Mouse (Mus musculus) cerebellum, adult 2 months (tissue): ENCODE measurements at regions not wholly inside any gene's neighbourhood (a gene's known extent, or its start where the extent isn't known, plus 50 kb on each side); places are given as distances from the start of the nearest gene placed in this dataset.

ENCODE experiments used
- DNase-seq, 2 experiments: peaks; one replicate each; pipeline ENCODE4 v3.0.0; 2021
- H3K27ac ChIP-seq: fragments of 200-500 bp; 2 replicates; pipeline ENCODE4 v1.5.1; 2012; ENCODE audit warnings: low read length, control low read depth, inconsistent platforms; ENCODE audit not compliant: insufficient read depth
- H3K27me3 ChIP-seq: fragments of 200-500 bp; 2 replicates; pipeline ENCODE4 v1.6.1; 2012; ENCODE audit warnings: inconsistent platforms, mild to moderate bottlenecking, low read length, moderate library complexity; ENCODE audit not compliant: control insufficient read depth, insufficient read depth
- H3K4me1 ChIP-seq: fragments of 200-500 bp; 2 replicates; pipeline ENCODE4 v1.6.1; 2011; ENCODE audit warnings: low read length; ENCODE audit not compliant: control insufficient read depth, insufficient read depth
- H3K4me3 ChIP-seq: fragments of 200-500 bp; replicated peaks from 2 replicates; pipeline ENCODE3; 2011; ENCODE audit warnings: mild to moderate bottlenecking, low read depth, low read length, control low read depth; ENCODE audit not compliant: insufficient read depth
- CTCF ChIP-seq: fragments of 200-500 bp; IDR thresholded peaks from 2 replicates; pipeline ENCODE4 v1.5.1; 2011; ENCODE audit warnings: low read depth, mild to moderate bottlenecking, control low read depth, low read length, moderate library complexity, borderline replicate concordance; ENCODE audit not compliant: insufficient read depth
- POLR2A ChIP-seq: fragments of 200-500 bp; IDR thresholded peaks from 2 replicates; pipeline ENCODE4 v1.6.1; 2011; ENCODE audit warnings: low read length, control low read depth, borderline replicate concordance; ENCODE audit not compliant: insufficient read depth
- WGBS: fragments of 180-500 bp; shearing (Covaris S2); methylation state at CpG from one replicate; pipeline ENCODE4 v1.1.7; 2018; 5-methylcytosine and 5-hydroxymethylcytosine counted together

DNA sequence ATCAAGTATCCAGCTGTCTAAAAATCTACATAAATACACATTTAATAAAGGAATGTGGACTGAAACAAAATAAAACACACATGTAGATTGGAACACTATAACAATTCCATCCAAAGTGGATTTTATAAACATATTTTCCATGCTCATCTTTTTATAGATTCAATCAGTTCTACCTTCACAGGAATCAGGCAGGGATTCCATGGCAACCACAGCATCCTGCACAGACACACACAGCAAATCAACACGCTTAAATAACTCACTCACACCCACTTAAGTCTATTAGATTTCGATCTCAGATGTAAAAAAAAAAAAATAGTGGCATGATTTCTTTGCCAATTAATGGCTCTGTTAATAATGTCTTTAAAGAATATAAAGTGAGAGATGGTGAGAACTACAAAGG is 151.2 kb upstream of the Kcnip4 start:
- no peak for TF ChIP-seq CTCF
- no peak for TF ChIP-seq POLR2A
- no peaks in the 10 kb centered on the region for H3K4me1 ChIP-seq
- no peak for DNase-seq
- WGBS = 46% methylated on average over 2 of the region's 2 CpGs
- no peak overlapping the region for H3K4me3 ChIP-seq
- no peaks in the 10 kb centered on the region for H3K27me3 ChIP-seq
- H3K27ac ChIP-seq = no peak overlapping the region

DNA sequence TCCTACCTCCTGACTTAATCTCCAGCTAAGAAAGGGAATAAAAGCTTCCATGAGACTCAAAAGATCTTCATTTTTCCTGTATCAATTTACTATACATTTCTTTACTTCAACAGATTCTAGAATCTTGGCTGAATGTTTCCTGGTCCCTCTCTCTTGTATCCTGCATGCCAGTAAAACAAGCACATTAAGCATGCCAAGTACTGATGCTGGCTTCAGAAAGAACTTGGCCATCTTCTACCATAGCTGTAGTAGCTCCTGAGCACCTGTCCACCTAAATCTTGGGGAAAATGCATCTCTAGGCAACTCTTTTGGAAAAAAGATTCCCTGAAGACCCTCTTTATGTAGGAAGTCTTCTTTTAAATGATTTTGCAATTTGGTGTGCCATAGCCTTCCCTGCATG is 140.5 kb upstream of the Kcnip4 start:
- peak in 1 of 2 experiments; percentile 59 for DNase-seq
- Histone ChIP-seq H3K4me3 (no peak overlapping the region), H3K27ac (no peak overlapping the region), H3K4me1 (peaks cover 10% of the 10 kb centered on the region; the same call in 1 of the 2 replicates), H3K27me3 (no peaks in the 10 kb centered on the region)
- TF ChIP-seq CTCF (no peak), POLR2A (no peak)

DNA sequence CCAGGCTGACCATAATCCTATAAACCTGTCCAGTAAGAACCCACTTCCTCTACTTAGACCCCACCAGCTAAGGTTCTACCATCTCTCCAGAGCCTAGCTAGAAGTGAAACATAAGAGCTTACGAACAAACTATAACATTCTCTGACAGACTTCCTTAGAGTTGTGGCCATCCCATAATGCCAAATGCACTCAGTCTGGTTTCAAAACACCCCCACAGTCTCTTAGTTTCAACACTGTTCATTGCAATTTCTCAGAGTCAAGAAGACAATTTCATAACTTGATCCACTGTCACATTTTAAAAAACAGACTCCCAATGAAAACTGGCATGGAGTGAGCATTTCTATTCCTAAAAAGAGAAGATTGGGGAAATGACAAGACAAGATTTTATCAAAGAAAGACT is 139.2 kb upstream of the Kcnip4 start:
- Histone ChIP-seq H3K4me1 (peaks cover 13% of the 10 kb centered on the region; the same call in 1 of the 2 replicates), H3K4me3 (no peak overlapping the region), H3K27me3 (no peaks in the 10 kb centered on the region), H3K27ac (no peak overlapping the region)
- WGBS = 98% methylated on average over 1 of the region's 1 CpGs
- no peak for TF ChIP-seq CTCF
- TF ChIP-seq POLR2A = no peak
- DNase-seq = no peak

GRCm38 (mm10) chr5:49662096-49662495 is 137.4 kb upstream of the Kcnip4 start:
- Histone ChIP-seq H3K27me3 (no peaks in the 10 kb centered on the region), H3K27ac (no peak overlapping the region), H3K4me1 (peaks cover 13% of the 10 kb centered on the region; the same call in 1 of the 2 replicates), H3K4me3 (no peak overlapping the region)
- peak; percentile 62 to 89 for DNase-seq
- TF ChIP-seq CTCF (no peak), POLR2A (no peak)
- WGBS = 7% methylated on average over 3 of the region's 3 CpGs

DNA sequence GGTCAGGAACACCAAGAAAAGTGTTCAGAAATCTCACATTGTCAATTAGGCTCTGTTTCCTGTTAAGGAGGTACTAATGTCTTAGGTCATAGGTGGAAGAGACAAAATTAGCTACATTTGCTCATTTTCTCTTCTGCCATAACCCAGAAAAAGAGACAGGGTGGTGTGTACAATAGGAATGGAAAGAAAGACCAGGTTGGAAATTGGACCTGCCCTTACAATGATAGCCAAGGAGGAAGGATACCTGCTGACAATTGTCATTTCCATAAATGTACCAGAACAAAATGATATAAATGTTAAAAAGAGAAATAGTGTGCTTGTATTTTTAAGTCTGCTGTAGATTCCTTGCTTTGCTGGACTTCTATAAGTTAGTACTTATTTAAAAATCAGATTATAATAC is 135.9 kb upstream of the Kcnip4 start:
- DNase-seq = peak in 1 of 2 experiments; percentile 63
- no peak overlapping the region for H3K4me3 ChIP-seq
- peak overlapping the region; percentile 28; the same call in 1 of the 2 replicates for H3K27ac ChIP-seq
- TF ChIP-seq POLR2A = no peak
- TF ChIP-seq CTCF = no peak
- peaks cover 13% of the 10 kb centered on the region; the same call in 1 of the 2 replicates for H3K4me1 ChIP-seq
- no peaks in the 10 kb centered on the region for H3K27me3 ChIP-seq

DNA sequence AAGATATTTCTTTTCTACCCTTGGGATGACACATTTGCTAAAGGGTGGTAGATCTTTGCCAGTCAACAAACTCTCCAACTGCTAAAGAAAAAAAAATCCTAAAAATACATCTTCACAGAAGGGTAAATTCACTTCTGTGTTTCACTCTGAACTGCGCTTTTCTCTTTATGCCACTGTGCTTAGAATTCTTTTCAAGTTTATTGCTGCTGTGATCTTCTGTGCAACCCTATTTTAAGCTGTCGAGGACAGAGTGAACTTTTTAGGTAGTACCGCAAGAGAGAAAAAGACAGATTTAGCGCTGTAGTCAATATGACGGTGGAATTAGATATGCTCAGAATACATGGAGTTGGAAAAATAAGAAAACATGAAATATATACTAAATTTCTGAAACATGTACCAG is 126.2 kb upstream of the Kcnip4 start:
- Histone ChIP-seq H3K27me3 (no peaks in the 10 kb centered on the region), H3K4me3 (no peak overlapping the region), H3K27ac (no peak overlapping the region), H3K4me1 (peaks cover 3% of the 10 kb centered on the region; the same call in 1 of the 2 replicates)
- WGBS = 98% methylated on average over 5 of the region's 5 CpGs
- TF ChIP-seq CTCF = no peak
- TF ChIP-seq POLR2A = no peak
- no peak for DNase-seq

- Histone ChIP-seq H3K4me3 (no peak overlapping the region), H3K27me3 (no peaks in the 10 kb centered on the region), H3K27ac (peak overlapping the region; percentile 42; the same call in 1 of the 2 replicates), H3K4me1 (peaks cover 27% of the 10 kb centered on the region)
- DNase-seq = peak; percentile 59 to 96
- no peak for TF ChIP-seq POLR2A
- no peak for TF ChIP-seq CTCF
- WGBS = 7% methylated on average over 1 of the region's 1 CpGs
These were observed 121.1 kb upstream of the Kcnip4 start for GRCm38 (mm10) chr5:49645781-49646180.

GRCm38 (mm10) chr5:49644606-49645005 is 119.9 kb upstream of the Kcnip4 start:
- 69% methylated on average over 2 of the region's 2 CpGs for WGBS
- DNase-seq = no peak
- H3K27ac ChIP-seq = peak overlapping the region; percentile 71; the same call in 1 of the 2 replicates
- TF ChIP-seq CTCF (no peak), POLR2A (no peak)
- no peaks in the 10 kb centered on the region for H3K27me3 ChIP-seq
- H3K4me1 ChIP-seq = peaks cover 30% of the 10 kb centered on the region
- H3K4me3 ChIP-seq = no peak overlapping the region
